Mouse (Mus musculus) liver, embryonic 14.5 days (tissue): ENCODE data around the gene Zfp296. TPM values are rescaled to one million over a fixed set of nuclear protein-coding genes. Genes with fewer than 3 reads are reported as not detected.

Experiments
- ATAC-seq: fragments of 200-750 bp; cut with Nextera tagmentation; 2 replicates; pipeline ENCODE4 v1.8.0; 2017; ENCODE audit warnings: moderate number of reproducible peaks, mild to moderate bottlenecking, moderate library complexity; ENCODE audit not compliant: insufficient read depth
- DNase-seq, 3 experiments: peaks; one replicate each; pipeline ENCODE4 v3.0.0-alpha.2; 2012 to 2013; ENCODE audit warnings: low read depth in 3 of 3, low spot score in 3 of 3
- H3K27ac ChIP-seq: fragments of 300-500 bp; sonication (generic); 2 replicates; pipeline ENCODE4 v1.5.1; 2014; ENCODE audit warnings: moderate library complexity, mild to moderate bottlenecking, control low read depth, inconsistent platforms
- H3K27me3 ChIP-seq: fragments of 300-500 bp; sonication (generic); 2 replicates; pipeline ENCODE4 v1.6.1; 2014; ENCODE audit warnings: mild to moderate bottlenecking, low read length, moderate library complexity; ENCODE audit not compliant: control insufficient read depth, insufficient read depth
- H3K36me3 ChIP-seq: fragments of 300-500 bp; sonication (generic); replicated peaks from 2 replicates; pipeline ENCODE4 v1.6.1; 2014; ENCODE audit warnings: low read depth; ENCODE audit not compliant: control insufficient read depth, insufficient read depth
- H3K4me1 ChIP-seq, 2 experiments: fragments of 200-500 bp in 1 of 2; fragments of 300-500 bp in 1 of 2; sonication (generic) in 1 of 2; replicated peaks; 2 replicates each; pipeline ENCODE4 v1.6.1; 2012 to 2014; ENCODE audit warnings: antibody characterized with exemption in 1 of 2, inconsistent platforms in 1 of 2, low read length in 1 of 2; ENCODE audit not compliant: control insufficient read depth in 2 of 2, insufficient read depth in 2 of 2
- H3K4me2 ChIP-seq: fragments of 300-500 bp; sonication (generic); 2 replicates; pipeline ENCODE4 v1.6.1; 2014; ENCODE audit warnings: low read depth, mild to moderate bottlenecking, control low read depth, moderate library complexity
- H3K4me3 ChIP-seq, 2 experiments: fragments of 200-500 bp in 1 of 2; fragments of 300-500 bp in 1 of 2; sonication (generic) in 1 of 2; 2 replicates each; pipeline ENCODE4 v1.5.1; 2012 to 2014; ENCODE audit warnings: low read depth in 2 of 2, low read length in 2 of 2, mild to moderate bottlenecking in 2 of 2, control low read depth in 1 of 2, inconsistent platforms in 1 of 2, moderate library complexity in 1 of 2; ENCODE audit not compliant: insufficient read depth in 1 of 2
- H3K9ac ChIP-seq: fragments of 300-500 bp; sonication (generic); replicated peaks from 2 replicates; pipeline ENCODE4 v1.6.1; 2014; ENCODE audit warnings: mild to moderate bottlenecking, control low read depth, moderate library complexity
- H3K9me3 ChIP-seq: fragments of 300-500 bp; sonication (generic); 2 replicates; pipeline ENCODE4 v1.6.1; 2016; ENCODE audit warnings: low read length, mixed read lengths; ENCODE audit not compliant: control insufficient read depth
- CTCF ChIP-seq: IDR thresholded peaks from 2 replicates; pipeline ENCODE4 v1.5.1; 2016; ENCODE audit warnings: antibody characterized with exemption, low read depth, control low read depth
- EP300 ChIP-seq: IDR thresholded peaks from 2 replicates; pipeline ENCODE4 v1.6.1; 2016; ENCODE audit warnings: antibody characterized with exemption, low read depth
- WGBS: fragments of 180-500 bp; shearing (Covaris S2); extraction: QIAGEN DNeasy Blood & Tissue Kit; methylation state at CpG from one replicate; pipeline ENCODE4 v1.1.7; 2014; ENCODE audit not compliant: insufficient replicate concordance; 5-methylcytosine and 5-hydroxymethylcytosine counted together
- polyA plus RNA-seq, 2 experiments: library from polyadenylated mRNA; depleted of rRNA in 1 of 2; stranded (reverse) in 1 of 2; unstranded in 1 of 2; fragments of >200 nt; fragmentation: Nextera tagmentation in 1 of 2; extraction: Ambion mirVana in 1 of 2; gene quantifications; 2 replicates each; pipeline versions ENCODE4 v1.2.1 to v1.2.3; 2012 to 2014

Gene Zfp296
- polyA plus RNA-seq, 2 experiments: 0.41 to 0.66 TPM

DNA sequence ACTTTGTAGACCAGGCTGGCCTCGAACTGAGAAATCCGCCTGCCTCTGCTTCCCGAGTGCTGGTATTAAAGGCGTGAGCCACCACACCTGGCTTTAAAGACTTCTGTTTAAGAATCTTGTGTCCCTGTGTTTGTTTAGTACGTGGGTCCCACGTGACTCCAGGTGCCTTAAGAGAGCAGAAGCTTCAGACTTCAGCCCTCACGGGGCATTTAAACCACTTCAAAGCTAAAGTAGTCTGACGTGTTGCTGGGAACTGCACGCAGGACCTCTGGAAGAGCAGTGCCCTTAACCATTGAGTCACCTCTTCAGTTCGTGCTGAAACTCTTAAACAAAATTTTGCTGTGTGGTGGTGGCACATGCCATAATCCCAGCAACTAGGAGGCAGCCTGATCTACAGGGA, 27.7 kb upstream of the Zfp296 start:
- Histone ChIP-seq H3K4me2 (no peak overlapping the region), H3K27ac (no peak overlapping the region), H3K9ac (no peak overlapping the region), H3K4me3 (no peak overlapping the region), H3K9me3 (no peaks in the 10 kb centered on the region), H3K4me1 (peaks cover 0 to 16% of the 10 kb centered on the region in 2 experiments; a peak in 3 of 4 replicates), H3K27me3 (no peaks in the 10 kb centered on the region), H3K36me3 (peaks cover 13% of the 10 kb centered on the region; the same call in 1 of the 2 replicates)
- TF ChIP-seq EP300 (no peak), CTCF (no peak)
- WGBS: 91% methylated on average over 10 of the region's 10 CpGs
- no peak for DNase-seq
- no peak for ATAC-seq

DNA sequence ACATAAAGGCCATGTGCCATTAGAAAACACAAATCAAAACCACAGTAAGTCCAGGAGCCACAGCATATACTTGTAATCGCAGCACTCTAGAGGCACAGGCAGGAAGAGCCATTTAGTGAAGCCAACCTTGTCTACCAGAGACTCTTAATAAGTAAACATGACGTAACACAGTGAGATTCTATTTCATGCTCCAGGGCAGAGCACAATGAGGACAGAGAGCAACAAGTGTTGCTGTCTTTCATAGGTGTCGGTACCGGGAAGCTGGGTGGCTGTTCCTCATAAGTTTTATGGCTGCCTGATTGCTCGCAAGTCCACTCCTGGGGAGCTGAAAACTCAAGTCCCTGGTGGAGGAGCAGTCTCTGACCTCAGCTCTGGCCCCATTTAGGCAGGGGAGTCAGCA, 25.5 kb upstream of the Zfp296 start:
- no peak for DNase-seq
- Histone ChIP-seq H3K4me2 (no peak overlapping the region), H3K9me3 (no peaks in the 10 kb centered on the region), H3K4me3 (no peak overlapping the region), H3K4me1 (peaks cover 0 to 9% of the 10 kb centered on the region in 2 experiments; a peak in 3 of 4 replicates), H3K27ac (no peak overlapping the region), H3K27me3 (no peaks in the 10 kb centered on the region), H3K9ac (no peak overlapping the region), H3K36me3 (peaks cover 27% of the 10 kb centered on the region; the same call in 1 of the 2 replicates)
- WGBS: 82% methylated on average over 5 of the region's 5 CpGs
- no peak for ATAC-seq
- TF ChIP-seq CTCF (no peak), EP300 (no peak)

DNA sequence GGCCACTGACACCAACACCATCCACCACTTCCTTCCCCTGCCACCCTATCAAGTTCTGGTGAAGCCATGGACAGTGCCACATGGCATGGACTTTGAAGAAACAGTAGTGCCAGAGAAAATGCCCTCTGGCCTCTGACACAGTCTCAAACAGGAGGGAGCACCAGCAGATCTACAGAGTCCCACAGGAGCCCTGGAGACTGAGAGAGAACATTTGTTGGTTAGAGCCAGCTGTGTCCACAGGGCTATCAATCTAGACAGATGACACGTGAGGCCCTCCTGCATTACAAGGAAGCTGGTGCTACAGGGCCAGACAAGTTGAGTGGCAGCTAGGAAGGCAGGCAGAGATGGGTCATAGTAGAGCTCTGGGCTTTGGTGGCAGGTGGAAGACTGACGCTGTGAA, 24.6 kb upstream of the Zfp296 start:
- Histone ChIP-seq H3K9ac (no peak overlapping the region), H3K27me3 (no peaks in the 10 kb centered on the region), H3K27ac (no peak overlapping the region), H3K36me3 (peaks cover 33% of the 10 kb centered on the region), H3K4me2 (no peak overlapping the region), H3K9me3 (no peaks in the 10 kb centered on the region), H3K4me1 (peaks cover 0 to 9% of the 10 kb centered on the region in 2 experiments; a peak in 2 of 4 replicates), H3K4me3 (no peak overlapping the region)
- 23% methylated on average over 2 of the region's 2 CpGs for WGBS
- ATAC-seq: no peak
- TF ChIP-seq EP300 (no peak), CTCF (no peak)
- DNase-seq: no peak

GRCm38 (mm10) chr7:19554168-19554567, 22.9 kb upstream of the Zfp296 start:
- no peaks in the 10 kb centered on the region for H3K9me3 ChIP-seq
- peaks cover 41% of the 10 kb centered on the region for H3K36me3 ChIP-seq
- H3K4me2 ChIP-seq: no peak overlapping the region
- no peak overlapping the region for H3K9ac ChIP-seq
- no peak for ATAC-seq
- no peak overlapping the region for H3K27ac ChIP-seq
- no peaks in the 10 kb centered on the region for H3K27me3 ChIP-seq
- H3K4me1 ChIP-seq: peaks cover 10 to 21% of the 10 kb centered on the region in 2 experiments
- no peak overlapping the region for H3K4me3 ChIP-seq
- DNase-seq: no peak
- TF ChIP-seq EP300 (no peak), CTCF (no peak)
- whole genome bisulfite sequencing: 100% methylated on average over 1 of the region's 1 CpGs

- ATAC-seq (no peak), DNase-seq (no peak)
- no peak overlapping the region for H3K4me3 ChIP-seq
- TF ChIP-seq CTCF (no peak), EP300 (no peak)
- H3K9me3 ChIP-seq: no peaks in the 10 kb centered on the region
- H3K4me1 ChIP-seq: peaks cover 15 to 30% of the 10 kb centered on the region in 2 experiments
- WGBS: 85% methylated on average over 2 of the region's 2 CpGs
- H3K27ac ChIP-seq: no peak overlapping the region
- no peak overlapping the region for H3K9ac ChIP-seq
- H3K4me2 ChIP-seq: no peak overlapping the region
- no peaks in the 10 kb centered on the region for H3K27me3 ChIP-seq
- H3K36me3 ChIP-seq: peaks cover 41% of the 10 kb centered on the region
These were observed 20.0 kb upstream of the Zfp296 start for GRCm38 (mm10) chr7:19557086-19557485.
